Mouse (Mus musculus): ENCODE measurements around the gene Nadk. TPM values are rescaled to one million over a fixed set of nuclear protein-coding genes. Genes with fewer than 3 reads are reported as not detected.

Gene Nadk
- total and polyA plus RNA-seq, 2 experiments from 2014 or later = 37.4 to 48.0 TPM

- no peak overlapping the region for H3K9ac ChIP-seq (replicated peaks; ENCODE audit: low read depth, low read length)
- 81% methylated on average over 5 of the region's 5 CpGs for WGBS
- TF ChIP-seq EP300 (IDR thresholded peaks at IDR 0.05; ENCODE audit: low read depth) (no peak), CTCF (IDR thresholded peaks at IDR 0.05; ENCODE audit: low read depth) (no peak)
- H3K9me3 ChIP-seq (replicated peaks; ENCODE audit: control insufficient read depth, low read length) = no peaks in the 10 kb centered on the region
- no peak overlapping the region for H3K4me2 ChIP-seq (ENCODE audit: low read depth, low read length)
- no peak overlapping the region for H3K27ac ChIP-seq (ENCODE audit: low read depth)
- peaks cover 33% of the 10 kb centered on the region for H3K36me3 ChIP-seq (replicated peaks; ENCODE audit: control insufficient read depth, insufficient read depth, low read length)
- no peak for ATAC-seq (ENCODE audit: insufficient read depth, low read depth)
- no peaks in the 10 kb centered on the region for H3K4me1 ChIP-seq (ENCODE audit: control insufficient read depth, insufficient read depth)
- no peaks in the 10 kb centered on the region for H3K27me3 ChIP-seq (ENCODE audit: control insufficient read depth, insufficient read depth, low read length)
- DNase-seq (ENCODE audit: low spot score) = no peak
- no peak overlapping the region for H3K4me3 ChIP-seq (ENCODE audit: low read depth, low read length)
Measured at GRCm38 (mm10) chr4:155577741-155578140, 15.6 kb downstream of the Nadk start.

- Histone ChIP-seq H3K9ac (replicated peaks; ENCODE audit: low read depth, low read length) (no peak overlapping the region), H3K36me3 (replicated peaks; ENCODE audit: control insufficient read depth, insufficient read depth, low read length) (peaks cover 41% of the 10 kb centered on the region), H3K4me1 (ENCODE audit: control insufficient read depth, insufficient read depth) (no peaks in the 10 kb centered on the region), H3K9me3 (replicated peaks; ENCODE audit: control insufficient read depth, low read length) (no peaks in the 10 kb centered on the region), H3K4me3 (ENCODE audit: low read depth, low read length) (no peak overlapping the region), H3K4me2 (ENCODE audit: low read depth, low read length) (no peak overlapping the region), H3K27ac (ENCODE audit: low read depth) (no peak overlapping the region), H3K27me3 (ENCODE audit: control insufficient read depth, insufficient read depth, low read length) (no peaks in the 10 kb centered on the region)
- ATAC-seq (ENCODE audit: insufficient read depth, low read depth) (no peak), DNase-seq (ENCODE audit: low spot score) (no peak)
- 76% methylated on average over 7 of the region's 7 CpGs for WGBS
- TF ChIP-seq EP300 (IDR thresholded peaks at IDR 0.05; ENCODE audit: low read depth) (no peak), CTCF (IDR thresholded peaks at IDR 0.05; ENCODE audit: low read depth) (no peak)
Measured at GRCm38 (mm10) chr4:155578336-155579125, 16.4 kb downstream of the Nadk start.

GRCm38 (mm10) chr4:155580420-155580819 is 18.2 kb downstream of the Nadk start:
- 29% methylated on average over 1 of the region's 1 CpGs for WGBS
- no peaks in the 10 kb centered on the region for H3K9me3 ChIP-seq (replicated peaks; ENCODE audit: control insufficient read depth, low read length)
- H3K27ac ChIP-seq (ENCODE audit: low read depth) = no peak overlapping the region
- no peak overlapping the region for H3K4me3 ChIP-seq (ENCODE audit: low read depth, low read length)
- DNase-seq (ENCODE audit: low spot score) (peak; percentile 31), ATAC-seq (ENCODE audit: insufficient read depth, low read depth) (no peak)
- no peak overlapping the region for H3K4me2 ChIP-seq (ENCODE audit: low read depth, low read length)
- no peak overlapping the region for H3K9ac ChIP-seq (replicated peaks; ENCODE audit: low read depth, low read length)
- H3K36me3 ChIP-seq (replicated peaks; ENCODE audit: control insufficient read depth, insufficient read depth, low read length) = peaks cover 60% of the 10 kb centered on the region
- TF ChIP-seq CTCF (IDR thresholded peaks at IDR 0.05; ENCODE audit: low read depth) (peak; percentile 82), EP300 (IDR thresholded peaks at IDR 0.05; ENCODE audit: low read depth) (no peak)
- H3K4me1 ChIP-seq (ENCODE audit: control insufficient read depth, insufficient read depth) = no peaks in the 10 kb centered on the region
- H3K27me3 ChIP-seq (ENCODE audit: control insufficient read depth, insufficient read depth, low read length) = no peaks in the 10 kb centered on the region

GRCm38 (mm10) chr4:155582279-155582905 is 20.2 kb downstream of the Nadk start:
- TF ChIP-seq CTCF (IDR thresholded peaks at IDR 0.05; ENCODE audit: low read depth) (no peak), EP300 (IDR thresholded peaks at IDR 0.05; ENCODE audit: low read depth) (no peak)
- Histone ChIP-seq H3K4me3 (ENCODE audit: low read depth, low read length) (no peak overlapping the region), H3K4me2 (ENCODE audit: low read depth, low read length) (no peak overlapping the region), H3K4me1 (ENCODE audit: control insufficient read depth, insufficient read depth) (no peaks in the 10 kb centered on the region), H3K9me3 (replicated peaks; ENCODE audit: control insufficient read depth, low read length) (no peaks in the 10 kb centered on the region), H3K27ac (ENCODE audit: low read depth) (no peak overlapping the region), H3K27me3 (ENCODE audit: control insufficient read depth, insufficient read depth, low read length) (no peaks in the 10 kb centered on the region), H3K9ac (replicated peaks; ENCODE audit: low read depth, low read length) (no peak overlapping the region), H3K36me3 (replicated peaks; ENCODE audit: control insufficient read depth, insufficient read depth, low read length) (peaks cover 73% of the 10 kb centered on the region)
- no peak for DNase-seq (ENCODE audit: low spot score)
- ATAC-seq (ENCODE audit: insufficient read depth, low read depth) = no peak
- WGBS = 92% methylated on average over 6 of the region's 6 CpGs

- TF ChIP-seq EP300 (IDR thresholded peaks at IDR 0.05; ENCODE audit: low read depth) = no peak
- no peak for TF ChIP-seq CTCF (IDR thresholded peaks at IDR 0.05; ENCODE audit: low read depth)
- H3K4me2 ChIP-seq (ENCODE audit: low read depth, low read length) = no peak overlapping the region
- H3K9ac ChIP-seq (replicated peaks; ENCODE audit: low read depth, low read length) = no peak overlapping the region
- ATAC-seq (ENCODE audit: insufficient read depth, low read depth) = no peak
- no peak for DNase-seq (ENCODE audit: low spot score)
- H3K36me3 ChIP-seq (replicated peaks; ENCODE audit: control insufficient read depth, insufficient read depth, low read length) = peaks cover 67% of the 10 kb centered on the region
- H3K27me3 ChIP-seq (ENCODE audit: control insufficient read depth, insufficient read depth, low read length) = no peaks in the 10 kb centered on the region
- no peak overlapping the region for H3K27ac ChIP-seq (ENCODE audit: low read depth)
- H3K9me3 ChIP-seq (replicated peaks; ENCODE audit: control insufficient read depth, low read length) = no peaks in the 10 kb centered on the region
- WGBS = 84% methylated on average over 5 of the region's 5 CpGs
- no peaks in the 10 kb centered on the region for H3K4me1 ChIP-seq (ENCODE audit: control insufficient read depth, insufficient read depth)
- no peak overlapping the region for H3K4me3 ChIP-seq (ENCODE audit: low read depth, low read length)
Measured at GRCm38 (mm10) chr4:155589356-155589755, 27.2 kb downstream of the Nadk start.
